Mouse (Mus musculus) stomach, postnatal 0 days (tissue): ENCODE data around the gene Plekhg3. TPM values are rescaled to one million over a fixed set of nuclear protein-coding genes. Genes with fewer than 3 reads are reported as not detected.

Experiments used
- ATAC-seq: fragments of 200-750 bp; cut with Nextera tagmentation; 2 replicates; pipeline ENCODE4 v1.8.0; 2017; ENCODE audit not compliant: low FRiP score, low TSS enrichment
- DNase-seq: peaks from one replicate; pipeline ENCODE4 v3.0.0-alpha.2; 2016; ENCODE audit warnings: low spot score
- H3K27ac ChIP-seq: fragments of 300-500 bp; sonication (generic); replicated peaks from 2 replicates; pipeline ENCODE4 v1.5.1; 2014; ENCODE audit warnings: mild to moderate bottlenecking, control low read depth
- H3K27me3 ChIP-seq: fragments of 300-500 bp; sonication (generic); 2 replicates; pipeline ENCODE4 v1.6.1; 2014; ENCODE audit warnings: low read length; ENCODE audit not compliant: control insufficient read depth, insufficient read depth
- H3K36me3 ChIP-seq: fragments of 300-500 bp; sonication (generic); 2 replicates; pipeline ENCODE4 v1.6.1; 2014; ENCODE audit warnings: low read length, mixed read lengths; ENCODE audit not compliant: control insufficient read depth, insufficient read depth
- H3K4me1 ChIP-seq: fragments of 300-500 bp; sonication (generic); replicated peaks from 2 replicates; pipeline ENCODE4 v1.6.1; 2014; ENCODE audit warnings: antibody characterized with exemption; ENCODE audit not compliant: control insufficient read depth, insufficient read depth
- H3K4me2 ChIP-seq: fragments of 300-500 bp; sonication (generic); replicated peaks from 2 replicates; pipeline ENCODE4 v1.6.1; 2014; ENCODE audit warnings: low read depth, mild to moderate bottlenecking, control low read depth, moderate library complexity
- H3K4me3 ChIP-seq: fragments of 300-500 bp; sonication (generic); 2 replicates; pipeline ENCODE4 v1.5.1; 2014; ENCODE audit warnings: low read depth, low read length, control low read depth
- H3K9ac ChIP-seq: fragments of 300-500 bp; sonication (generic); 2 replicates; pipeline ENCODE4 v1.6.1; 2014; ENCODE audit warnings: mild to moderate bottlenecking, low read length, control low read depth, mixed read lengths
- H3K9me3 ChIP-seq: fragments of 300-500 bp; sonication (generic); 2 replicates; pipeline ENCODE4 v1.6.1; 2016; ENCODE audit warnings: low read length; ENCODE audit not compliant: control insufficient read depth
- CTCF ChIP-seq: IDR thresholded peaks from 2 replicates; pipeline ENCODE4 v1.5.1; 2016; ENCODE audit warnings: antibody characterized with exemption, low read depth, mild to moderate bottlenecking, moderate library complexity
- EP300 ChIP-seq: optimal IDR thresholded peaks from 2 replicates; pipeline ENCODE3; 2016; ENCODE audit warnings: antibody characterized with exemption
- WGBS: fragments of 180-500 bp; shearing (Covaris S2); extraction: QIAGEN DNeasy Blood & Tissue Kit; methylation state at CpG from one replicate; pipeline ENCODE4 v1.1.7; 2014; 5-methylcytosine and 5-hydroxymethylcytosine counted together
- polyA plus RNA-seq: library from polyadenylated mRNA; unstranded; fragments of >200 nt; fragmentation: Nextera tagmentation; extraction: Ambion mirVana; gene quantifications from 2 replicates; pipeline ENCODE4 v1.2.1, GENCODE M21; 2015

Plekhg3 gene
- polyA plus RNA-seq, 1 experiment from 2014 or later: 5.7 TPM

DNA sequence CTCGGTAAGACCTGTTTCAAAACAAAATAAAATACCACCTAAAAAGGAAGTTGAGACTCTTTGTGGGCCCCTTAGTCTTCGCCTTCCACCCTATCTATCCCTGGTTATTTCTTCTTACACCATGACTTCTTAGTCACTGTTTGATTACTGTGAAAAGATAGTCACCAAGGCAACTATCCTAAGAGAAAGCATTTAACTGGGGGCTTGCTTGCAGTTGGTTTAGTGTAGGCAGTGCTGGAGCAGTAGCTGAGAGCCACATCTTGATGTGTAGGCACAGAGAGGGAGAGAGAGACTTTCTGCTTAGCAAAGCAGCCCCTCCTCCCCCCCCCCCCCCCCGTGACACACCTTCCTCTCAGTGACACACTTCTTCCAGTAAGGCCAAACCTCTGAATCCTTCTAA lies 29.8 kb upstream of the Plekhg3 start:
- H3K27ac ChIP-seq: no peak overlapping the region
- H3K9me3 ChIP-seq: no peaks in the 10 kb centered on the region
- 25% methylated on average over 3 of the region's 3 CpGs for whole genome bisulfite sequencing
- no peaks in the 10 kb centered on the region for H3K27me3 ChIP-seq
- DNase-seq (peak; percentile 61), ATAC-seq (peak; percentile 75)
- H3K4me1 ChIP-seq: no peaks in the 10 kb centered on the region
- no peaks in the 10 kb centered on the region for H3K36me3 ChIP-seq
- H3K4me2 ChIP-seq: no peak overlapping the region
- no peak for TF ChIP-seq CTCF
- TF ChIP-seq EP300: no peak
- no peak overlapping the region for H3K9ac ChIP-seq
- no peak overlapping the region for H3K4me3 ChIP-seq

DNA sequence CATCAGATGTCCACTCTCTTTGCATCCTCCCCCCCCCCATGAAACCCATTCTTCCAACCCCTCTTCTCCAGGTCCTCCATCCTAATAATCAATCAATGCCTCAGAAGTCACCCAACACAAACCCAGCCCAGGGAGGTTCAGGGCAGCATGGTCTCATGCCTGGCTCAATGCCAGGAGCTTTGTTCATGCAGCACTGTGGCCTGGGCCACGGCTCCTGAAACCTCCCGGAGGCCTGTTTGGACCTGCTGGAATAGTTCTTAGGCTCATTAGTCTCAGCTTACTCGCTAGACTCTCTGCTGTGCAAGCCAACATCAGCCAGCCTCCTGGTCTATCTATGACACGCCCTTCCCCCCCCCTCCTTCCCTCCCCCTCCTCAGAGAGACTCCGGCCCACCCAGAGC lies 27.7 kb upstream of the Plekhg3 start:
- Histone ChIP-seq H3K9ac (no peak overlapping the region), H3K27ac (0 out of 2 replicates have a peak overlapping the region, but pooled peaks have one; percentile 35), H3K4me2 (no peak overlapping the region), H3K4me3 (no peak overlapping the region), H3K9me3 (no peaks in the 10 kb centered on the region), H3K36me3 (no peaks in the 10 kb centered on the region), H3K4me1 (no peaks in the 10 kb centered on the region), H3K27me3 (no peaks in the 10 kb centered on the region)
- ATAC-seq (peak; percentile 33; the same call in 1 of the 2 replicates), DNase-seq (peak; percentile 43)
- TF ChIP-seq EP300 (no peak), CTCF (no peak)
- WGBS: 40% methylated on average over 5 of the region's 5 CpGs

DNA sequence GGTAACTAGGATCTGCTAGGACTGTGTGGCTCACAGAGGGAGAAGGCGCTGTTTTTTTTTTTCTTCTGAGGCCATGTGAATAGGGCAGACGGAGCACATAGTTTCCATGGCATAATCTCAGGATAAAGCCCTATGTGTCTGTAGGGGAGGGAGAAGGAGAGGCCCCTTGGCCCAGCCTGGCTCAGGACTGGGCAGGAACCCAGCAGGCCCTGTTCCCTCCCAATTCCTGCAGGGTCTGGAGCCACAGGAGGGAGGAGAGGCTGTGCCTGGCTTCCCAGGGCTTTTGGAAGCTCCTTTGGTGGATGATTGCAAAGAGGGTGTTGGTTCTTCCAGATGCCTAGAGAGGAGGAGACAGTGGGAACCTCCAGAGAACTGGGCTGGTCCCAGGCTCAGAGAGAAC lies 24.2 kb upstream of the Plekhg3 start:
- TF ChIP-seq EP300 (no peak), CTCF (0 out of 2 replicates have a peak, but pooled peaks have one; percentile 14)
- DNase-seq: peak; percentile 53
- 33% methylated on average over 2 of the region's 2 CpGs for whole genome bisulfite sequencing
- Histone ChIP-seq H3K36me3 (no peaks in the 10 kb centered on the region), H3K4me1 (no peaks in the 10 kb centered on the region), H3K9ac (no peak overlapping the region), H3K9me3 (no peaks in the 10 kb centered on the region), H3K4me2 (no peak overlapping the region), H3K4me3 (no peak overlapping the region), H3K27me3 (no peaks in the 10 kb centered on the region), H3K27ac (peak overlapping the region; percentile 74)
- ATAC-seq: peak; percentile 65

DNA sequence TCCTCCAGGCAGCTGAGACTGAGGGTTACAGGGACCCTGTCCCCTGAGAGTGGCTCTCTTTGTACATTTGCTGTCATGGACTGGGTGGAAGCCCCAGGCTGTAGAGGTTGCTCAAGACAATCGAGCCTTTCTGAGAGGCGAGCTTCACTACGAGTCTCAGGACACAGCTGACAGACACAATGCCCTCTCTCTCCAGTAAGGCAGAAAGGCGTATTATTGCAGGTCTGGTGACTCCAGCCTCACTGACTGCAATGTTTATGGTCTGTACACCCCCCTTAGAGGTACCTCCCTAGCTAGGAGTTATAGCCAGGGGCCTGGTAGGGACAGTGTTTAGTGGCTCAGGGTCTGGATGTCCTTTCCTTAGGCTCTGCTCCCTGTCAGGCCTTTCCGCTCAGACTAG lies 22.9 kb upstream of the Plekhg3 start:
- Histone ChIP-seq H3K4me1 (no peaks in the 10 kb centered on the region), H3K4me3 (no peak overlapping the region), H3K9me3 (no peaks in the 10 kb centered on the region), H3K9ac (no peak overlapping the region), H3K27me3 (no peaks in the 10 kb centered on the region), H3K27ac (no peak overlapping the region), H3K4me2 (no peak overlapping the region), H3K36me3 (no peaks in the 10 kb centered on the region)
- TF ChIP-seq EP300 (no peak), CTCF (no peak)
- 80% methylated on average over 5 of the region's 5 CpGs for WGBS
- DNase-seq: no peak
- ATAC-seq: no peak

DNA sequence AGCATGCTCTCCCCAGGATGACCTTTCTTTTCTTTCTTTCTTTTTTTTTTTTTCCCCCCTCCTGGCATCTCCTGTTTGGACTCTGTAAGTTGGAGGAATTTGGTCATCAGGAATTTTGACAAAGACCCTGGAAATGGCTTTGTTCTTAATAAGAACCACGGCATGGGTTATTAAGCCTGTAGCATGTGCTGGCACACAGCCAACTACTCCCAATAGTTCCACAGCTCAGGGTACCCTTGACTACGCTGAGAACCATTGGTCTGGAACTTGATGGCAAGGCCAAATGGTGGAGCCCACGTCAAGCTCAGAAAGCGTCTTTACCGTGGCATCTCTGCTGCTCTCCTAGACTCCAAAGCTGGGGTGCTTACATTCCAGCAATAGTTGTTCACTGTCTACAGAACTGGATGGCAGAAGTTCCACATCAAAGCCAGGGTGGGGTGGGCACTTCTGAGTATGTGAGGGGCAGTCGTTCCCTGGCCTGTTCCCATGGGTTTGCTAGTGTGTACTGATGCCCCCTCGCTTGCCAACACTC lies 21.7 kb upstream of the Plekhg3 start:
- DNase-seq (no peak), ATAC-seq (no peak)
- WGBS: 67% methylated on average over 7 of the region's 7 CpGs
- no peaks in the 10 kb centered on the region for H3K36me3 ChIP-seq
- no peak overlapping the region for H3K27ac ChIP-seq
- H3K4me2 ChIP-seq: no peak overlapping the region
- H3K27me3 ChIP-seq: no peaks in the 10 kb centered on the region
- H3K4me1 ChIP-seq: no peaks in the 10 kb centered on the region
- TF ChIP-seq CTCF: no peak
- TF ChIP-seq EP300: no peak
- no peak overlapping the region for H3K9ac ChIP-seq
- H3K4me3 ChIP-seq: no peak overlapping the region
- no peaks in the 10 kb centered on the region for H3K9me3 ChIP-seq

DNA sequence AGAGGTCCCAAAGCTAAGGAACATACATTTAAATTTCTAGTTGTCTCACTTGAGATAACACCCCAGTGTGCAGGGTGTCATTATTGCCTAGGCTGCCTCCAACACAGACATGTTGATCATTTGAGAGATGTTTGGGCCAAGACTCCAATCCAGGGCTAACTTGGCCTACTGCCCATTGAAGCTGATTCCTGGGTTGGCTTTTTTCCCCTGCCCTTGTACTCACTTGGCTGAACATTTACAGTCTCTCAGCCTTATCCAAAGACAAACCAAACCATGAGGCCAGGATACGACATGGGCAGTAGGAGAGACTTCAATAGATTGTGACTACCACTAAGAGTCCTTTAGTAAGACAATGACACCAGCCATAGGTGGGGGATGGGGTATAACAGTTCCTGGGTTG lies 18.0 kb upstream of the Plekhg3 start:
- Histone ChIP-seq H3K4me3 (no peak overlapping the region), H3K4me2 (no peak overlapping the region), H3K9ac (no peak overlapping the region), H3K27me3 (no peaks in the 10 kb centered on the region), H3K4me1 (no peaks in the 10 kb centered on the region), H3K27ac (no peak overlapping the region), H3K36me3 (no peaks in the 10 kb centered on the region), H3K9me3 (no peaks in the 10 kb centered on the region)
- TF ChIP-seq CTCF (no peak), EP300 (no peak)
- 11% methylated on average over 1 of the region's 1 CpGs for WGBS
- peak; percentile 35; the same call in 1 of the 2 replicates for ATAC-seq
- peak; percentile 34 for DNase-seq
